Mouse (Mus musculus): ENCODE measurements around the gene Prr18. TPM values are rescaled to one million over a fixed set of nuclear protein-coding genes. Genes with fewer than 3 reads are reported as not detected.

The Prr18 gene
- total and polyA plus RNA-seq, 2 experiments from 2014 or later: 15.6 to 24.0 TPM

- Histone ChIP-seq H3K27ac (ENCODE audit: low read depth, low read length) (peak overlapping the region; percentile 89), H3K4me2 (ENCODE audit: low read depth) (peak overlapping the region; percentile 99), H3K4me3 (ENCODE audit: low read depth, low read length) (peak overlapping the region; percentile 77), H3K9me3 (ENCODE audit: low read length) (no peaks in the 10 kb centered on the region), H3K4me1 (ENCODE audit: insufficient read depth) (peaks cover 29% of the 10 kb centered on the region), H3K9ac (peak overlapping the region; percentile 97), H3K36me3 (ENCODE audit: insufficient read depth) (no peaks in the 10 kb centered on the region), H3K27me3 (ENCODE audit: insufficient read depth, low read length) (no peaks in the 10 kb centered on the region)
- WGBS: 3% methylated on average over 84 of the region's 92 CpGs
- ATAC-seq: peak; percentile 84
- DNase-seq: peak; percentile 86
- no peak for TF ChIP-seq CTCF (IDR thresholded peaks at IDR 0.05; ENCODE audit: low read depth)
Measured at GRCm38 (mm10) chr17:8340407-8341359, 3.4 kb downstream of the Prr18 start.

- Histone ChIP-seq H3K4me1 (ENCODE audit: insufficient read depth) (peaks cover 29% of the 10 kb centered on the region), H3K4me3 (ENCODE audit: low read depth, low read length) (peak overlapping the region; percentile 77), H3K27ac (ENCODE audit: low read depth, low read length) (peak overlapping the region; percentile 89), H3K9me3 (ENCODE audit: low read length) (no peaks in the 10 kb centered on the region), H3K36me3 (ENCODE audit: insufficient read depth) (no peaks in the 10 kb centered on the region), H3K9ac (peak overlapping the region; percentile 97), H3K27me3 (ENCODE audit: insufficient read depth, low read length) (no peaks in the 10 kb centered on the region), H3K4me2 (ENCODE audit: low read depth) (peak overlapping the region; percentile 99)
- 14% methylated on average over 43 of the region's 46 CpGs for WGBS
- DNase-seq (peak; percentile 40), ATAC-seq (peak; percentile 6; the same call in 1 of the 2 replicates)
- TF ChIP-seq CTCF (IDR thresholded peaks at IDR 0.05; ENCODE audit: low read depth): no peak
Measured at GRCm38 (mm10) chr17:8341360-8341963, 4.2 kb downstream of the Prr18 start.

DNA sequence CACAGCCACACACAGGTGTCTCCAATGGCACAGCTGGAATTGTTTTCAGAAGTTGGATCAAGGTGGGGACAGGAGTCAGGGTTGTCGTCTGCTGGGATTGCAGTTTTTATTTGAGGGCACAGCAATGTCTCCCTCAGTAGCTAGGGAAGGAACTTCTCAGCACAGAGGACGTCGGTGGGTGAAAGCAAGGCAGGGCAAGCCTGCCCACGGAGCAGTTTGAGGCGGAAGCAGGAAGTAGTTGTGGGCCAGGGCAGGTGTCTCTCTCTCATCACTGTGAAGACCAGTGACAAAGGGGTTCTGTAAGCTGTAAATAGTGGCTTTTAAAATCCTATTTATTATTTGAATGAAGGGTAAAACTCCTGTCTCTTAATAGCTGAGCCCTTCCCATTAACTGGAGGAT, 5.4 kb downstream of the Prr18 start:
- H3K27me3 ChIP-seq (ENCODE audit: insufficient read depth, low read length): no peaks in the 10 kb centered on the region
- peak overlapping the region; percentile 97; the same call in 1 of the 2 replicates for H3K9ac ChIP-seq
- WGBS: 46% methylated on average over 5 of the region's 5 CpGs
- DNase-seq (no peak), ATAC-seq (no peak)
- H3K4me2 ChIP-seq (ENCODE audit: low read depth): peak overlapping the region; percentile 99
- no peaks in the 10 kb centered on the region for H3K36me3 ChIP-seq (ENCODE audit: insufficient read depth)
- no peaks in the 10 kb centered on the region for H3K9me3 ChIP-seq (ENCODE audit: low read length)
- H3K4me1 ChIP-seq (ENCODE audit: insufficient read depth): peaks cover 29% of the 10 kb centered on the region
- no peak for TF ChIP-seq CTCF (IDR thresholded peaks at IDR 0.05; ENCODE audit: low read depth)
- H3K4me3 ChIP-seq (ENCODE audit: low read depth, low read length): peak overlapping the region; percentile 77
- no peak overlapping the region; the same call in 1 of the 2 replicates for H3K27ac ChIP-seq (ENCODE audit: low read depth, low read length)

GRCm38 (mm10) chr17:8343416-8343815, 6.2 kb downstream of the Prr18 start:
- H3K9ac ChIP-seq: no peak overlapping the region

DNA sequence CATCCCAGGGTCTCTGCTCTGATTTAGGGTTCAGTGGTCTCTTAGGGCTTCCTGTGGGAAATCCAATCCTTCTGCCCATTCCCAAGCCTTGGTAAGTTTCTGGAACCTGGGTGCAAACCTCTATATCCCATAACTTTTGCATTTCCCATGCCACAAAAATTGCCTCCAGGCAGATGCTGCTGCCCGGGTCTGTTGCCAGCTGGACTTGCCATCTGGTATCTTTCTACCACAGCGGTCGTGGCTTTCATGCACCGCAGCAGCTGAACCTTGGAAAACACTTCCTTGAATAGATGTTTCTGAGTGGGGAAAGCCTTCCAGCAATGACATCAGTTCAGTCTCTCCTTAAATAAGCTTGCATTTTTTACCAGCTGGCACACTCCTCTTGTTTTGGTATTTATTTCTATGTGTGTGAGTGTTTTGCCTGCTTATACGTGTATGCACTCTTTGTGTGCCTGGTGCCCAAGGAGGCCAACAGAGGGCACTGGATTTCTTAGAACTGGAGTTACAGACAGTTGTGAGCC, 10.6 kb downstream of the Prr18 start:
- Histone ChIP-seq H3K9ac (no peak overlapping the region), H3K4me2 (ENCODE audit: low read depth) (no peak overlapping the region), H3K4me1 (ENCODE audit: insufficient read depth) (peaks cover 4% of the 10 kb centered on the region; the same call in 1 of the 2 replicates), H3K27ac (ENCODE audit: low read depth, low read length) (no peak overlapping the region), H3K4me3 (ENCODE audit: low read depth, low read length) (no peak overlapping the region), H3K27me3 (ENCODE audit: insufficient read depth, low read length) (no peaks in the 10 kb centered on the region), H3K9me3 (ENCODE audit: low read length) (no peaks in the 10 kb centered on the region), H3K36me3 (ENCODE audit: insufficient read depth) (no peaks in the 10 kb centered on the region)
- WGBS: 34% methylated on average over 5 of the region's 5 CpGs
- no peak for TF ChIP-seq CTCF (IDR thresholded peaks at IDR 0.05; ENCODE audit: low read depth)
- ATAC-seq: no peak
- DNase-seq: no peak

More at GRCm38 (mm10) chr17:8343416-8343815, 6.2 kb downstream of the Prr18 start:
- Histone ChIP-seq H3K27ac (ENCODE audit: low read depth, low read length) (no peak overlapping the region), H3K4me3 (ENCODE audit: low read depth, low read length) (no peak overlapping the region), H3K36me3 (ENCODE audit: insufficient read depth) (no peaks in the 10 kb centered on the region), H3K9me3 (ENCODE audit: low read length) (no peaks in the 10 kb centered on the region), H3K4me2 (ENCODE audit: low read depth) (peak overlapping the region; percentile 99), H3K4me1 (ENCODE audit: insufficient read depth) (peaks cover 29% of the 10 kb centered on the region), H3K27me3 (ENCODE audit: insufficient read depth, low read length) (no peaks in the 10 kb centered on the region)
- no peak for ATAC-seq
- TF ChIP-seq CTCF (IDR thresholded peaks at IDR 0.05; ENCODE audit: low read depth): no peak
- no peak for DNase-seq
- WGBS: 61% methylated on average over 6 of the region's 6 CpGs

DNA sequence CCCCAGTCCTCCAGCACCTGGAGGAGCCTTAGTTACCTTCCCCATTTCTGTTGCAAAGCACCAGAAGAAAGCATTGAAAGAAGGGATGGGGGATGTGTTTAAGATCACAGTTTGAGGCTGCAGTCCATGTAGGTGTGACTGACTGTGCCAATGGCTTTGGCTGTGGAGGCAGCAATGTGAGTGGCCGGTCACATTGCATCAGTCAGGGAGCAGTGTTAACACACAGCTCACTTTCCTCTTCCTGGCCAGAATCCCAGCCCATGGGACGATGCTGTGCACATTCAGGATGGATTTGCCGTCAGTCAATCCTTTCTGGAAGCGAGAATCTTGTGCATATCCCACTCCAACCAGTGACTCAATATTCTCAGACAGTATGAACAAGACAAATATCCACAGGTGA, 11.7 kb downstream of the Prr18 start:
- no peak for DNase-seq
- Histone ChIP-seq H3K4me3 (ENCODE audit: low read depth, low read length) (no peak overlapping the region), H3K4me2 (ENCODE audit: low read depth) (no peak overlapping the region), H3K27me3 (ENCODE audit: insufficient read depth, low read length) (no peaks in the 10 kb centered on the region), H3K9ac (no peak overlapping the region), H3K36me3 (ENCODE audit: insufficient read depth) (no peaks in the 10 kb centered on the region), H3K4me1 (ENCODE audit: insufficient read depth) (no peaks in the 10 kb centered on the region), H3K9me3 (ENCODE audit: low read length) (no peaks in the 10 kb centered on the region), H3K27ac (ENCODE audit: low read depth, low read length) (no peak overlapping the region)
- WGBS: 87% methylated on average over 4 of the region's 4 CpGs
- TF ChIP-seq CTCF (IDR thresholded peaks at IDR 0.05; ENCODE audit: low read depth): no peak
- ATAC-seq: no peak
